Mouse (Mus musculus): Measurements from ENCODE around the gene Hax1. TPM values are rescaled to one million over a fixed set of nuclear protein-coding genes. Genes with fewer than 3 reads are reported as not detected.

Gene Hax1
- total RNA-seq, 1 experiment: 222 TPM

DNA sequence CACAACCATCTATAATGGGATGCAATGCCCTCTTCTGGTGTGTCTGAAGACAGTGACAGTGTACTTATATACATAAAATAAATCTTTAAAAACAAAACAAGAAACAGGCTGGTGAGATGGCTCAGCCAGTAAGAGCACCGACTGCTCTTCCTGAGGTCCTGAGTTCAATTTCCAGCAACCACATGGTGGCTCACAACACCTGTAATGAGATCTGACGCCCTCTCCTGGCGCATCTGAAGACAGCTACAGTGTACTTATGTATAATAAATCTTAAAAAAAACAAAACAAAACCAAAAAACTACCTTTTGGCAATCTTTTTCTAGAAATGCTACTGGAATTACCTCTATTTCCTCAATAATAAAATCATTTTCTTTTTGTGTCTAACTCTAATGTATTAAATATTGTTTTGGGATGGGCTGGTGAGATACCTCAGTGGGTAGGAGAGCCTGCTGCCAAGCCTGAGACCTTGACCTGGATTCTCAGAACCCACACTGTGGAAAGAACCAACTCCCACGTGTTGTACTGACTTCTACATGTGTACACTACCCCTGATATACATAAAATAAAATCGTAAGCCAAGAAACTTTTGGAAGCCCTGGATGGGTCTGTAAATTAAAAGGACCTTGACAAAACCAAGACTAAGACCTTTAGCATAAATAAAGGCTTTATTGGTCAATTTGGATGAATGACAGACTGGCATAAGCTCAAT, 3.6 kb downstream of the Hax1 start:
- no peaks in the 10 kb centered on the region for H3K4me1 ChIP-seq (ENCODE audit: control insufficient read depth in 2 of 2, insufficient read depth in 2 of 2, low read length in 2 of 2, poor library complexity in 1 of 2)
- H3K27ac ChIP-seq (ENCODE audit: insufficient read depth, low read depth, low read length, poor library complexity, severe bottlenecking): no peak overlapping the region
- H3K9ac ChIP-seq (ENCODE audit: insufficient read depth, low read depth, low read length, poor library complexity, severe bottlenecking): no peak overlapping the region
- no peaks in the 10 kb centered on the region for H3K9me3 ChIP-seq (ENCODE audit: control insufficient read depth, insufficient read depth, low read depth, low read length)
- TF ChIP-seq ZC3H11A (IDR thresholded peaks at IDR 0.05; ENCODE audit: borderline replicate concordance, low read depth, low read length): no peak
- TF ChIP-seq MAFK (IDR thresholded peaks at IDR 0.05; ENCODE audit: insufficient read depth, low read depth, low read length): no peak
- TF ChIP-seq HCFC1 (IDR thresholded peaks at IDR 0.05; ENCODE audit: borderline replicate concordance, insufficient read depth, low read length): no peak
- DNase-seq (ENCODE audit: low read depth, low spot score): no peak
- in situ Hi-C loops (cut with MboI; ENCODE audit: low sequenced_read_pairs in 2 of 2, unreplicated experiment in 2 of 2): no loop called here
- no peak overlapping the region for H3K4me3 ChIP-seq (ENCODE audit: insufficient read depth in 1 of 2, low read depth in 1 of 2, low read length in 2 of 2, poor library complexity in 1 of 2, severe bottlenecking in 1 of 2)
- peaks cover 11% of the 10 kb centered on the region for H3K36me3 ChIP-seq (ENCODE audit: control insufficient read depth, insufficient read depth, low read length, poor library complexity, severe bottlenecking)

DNA sequence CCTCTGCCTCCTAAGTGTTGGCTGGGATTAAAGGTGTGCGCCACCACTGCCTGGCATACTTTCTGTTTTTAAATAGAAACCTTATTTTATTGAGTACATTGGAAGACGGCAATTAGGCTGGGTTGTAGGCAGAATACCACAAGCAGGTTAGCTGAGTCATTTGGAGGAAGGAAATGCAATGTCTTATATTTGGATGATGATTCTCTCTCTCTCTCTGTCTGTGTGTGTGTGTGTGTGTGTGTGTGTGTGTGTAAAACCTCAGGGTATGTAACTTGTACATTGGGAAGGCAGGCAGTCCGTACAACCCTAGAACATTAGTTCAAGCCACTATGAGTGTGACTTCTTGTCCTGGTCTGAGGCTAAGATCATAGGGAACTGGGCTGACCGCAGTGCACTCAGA, 10.8 kb downstream of the Hax1 start:
- Histone ChIP-seq H3K9ac (ENCODE audit: insufficient read depth, low read depth, low read length, poor library complexity, severe bottlenecking) (no peak overlapping the region), H3K36me3 (ENCODE audit: control insufficient read depth, insufficient read depth, low read length, poor library complexity, severe bottlenecking) (no peaks in the 10 kb centered on the region), H3K27ac (ENCODE audit: insufficient read depth, low read depth, low read length, poor library complexity, severe bottlenecking) (no peak overlapping the region), H3K9me3 (ENCODE audit: control insufficient read depth, insufficient read depth, low read depth, low read length) (no peaks in the 10 kb centered on the region), H3K4me3 (ENCODE audit: insufficient read depth in 1 of 2, low read depth in 1 of 2, low read length in 2 of 2, poor library complexity in 1 of 2, severe bottlenecking in 1 of 2) (no peak overlapping the region), H3K4me1 (ENCODE audit: control insufficient read depth in 2 of 2, insufficient read depth in 2 of 2, low read length in 2 of 2, poor library complexity in 1 of 2) (no peaks in the 10 kb centered on the region)
- in situ Hi-C loops (cut with MboI; ENCODE audit: low sequenced_read_pairs in 2 of 2, unreplicated experiment in 2 of 2): no loop called here
- DNase-seq (ENCODE audit: low read depth, low spot score): no peak
- TF ChIP-seq CHD2 (IDR thresholded peaks at IDR 0.05; ENCODE audit: low read depth, low read length) (no peak), ZC3H11A (IDR thresholded peaks at IDR 0.05; ENCODE audit: borderline replicate concordance, low read depth, low read length) (no peak), MAFK (IDR thresholded peaks at IDR 0.05; ENCODE audit: insufficient read depth, low read depth, low read length) (no peak), HCFC1 (IDR thresholded peaks at IDR 0.05; ENCODE audit: borderline replicate concordance, insufficient read depth, low read length) (no peak)

DNA sequence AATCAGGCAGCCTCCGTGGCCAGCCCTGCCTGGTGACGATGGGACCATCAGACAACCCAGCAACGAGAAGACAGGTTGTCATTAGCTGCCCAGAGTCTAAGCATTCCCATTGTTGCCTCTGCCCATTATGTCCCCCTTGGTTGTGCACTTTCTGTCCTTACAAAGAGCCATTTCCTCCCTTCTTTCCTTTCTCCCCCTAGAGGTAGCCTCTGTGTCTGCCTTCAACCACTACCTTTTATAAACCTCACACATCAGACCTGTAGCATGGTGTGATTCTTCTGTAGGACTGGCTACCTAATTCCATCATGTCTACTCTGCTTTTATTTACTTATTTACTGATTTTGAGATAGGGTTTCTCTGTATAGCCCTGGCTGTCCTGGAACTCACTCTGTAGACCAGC, 11.4 kb downstream of the Hax1 start:
- no peaks in the 10 kb centered on the region for H3K4me1 ChIP-seq (ENCODE audit: control insufficient read depth in 2 of 2, insufficient read depth in 2 of 2, low read length in 2 of 2, poor library complexity in 1 of 2)
- in situ Hi-C loops (cut with MboI; ENCODE audit: low sequenced_read_pairs in 2 of 2, unreplicated experiment in 2 of 2): no loop called here
- H3K9ac ChIP-seq (ENCODE audit: insufficient read depth, low read depth, low read length, poor library complexity, severe bottlenecking): no peak overlapping the region
- TF ChIP-seq ZC3H11A (IDR thresholded peaks at IDR 0.05; ENCODE audit: borderline replicate concordance, low read depth, low read length) (no peak), MAFK (IDR thresholded peaks at IDR 0.05; ENCODE audit: insufficient read depth, low read depth, low read length) (no peak), HCFC1 (IDR thresholded peaks at IDR 0.05; ENCODE audit: borderline replicate concordance, insufficient read depth, low read length) (no peak), CHD2 (IDR thresholded peaks at IDR 0.05; ENCODE audit: low read depth, low read length) (no peak), ZNF384 (IDR thresholded peaks at IDR 0.05; ENCODE audit: low read depth, low read length) (no peak)
- DNase-seq (ENCODE audit: low read depth, low spot score): no peak
- no peaks in the 10 kb centered on the region for H3K36me3 ChIP-seq (ENCODE audit: control insufficient read depth, insufficient read depth, low read length, poor library complexity, severe bottlenecking)
- no peak overlapping the region for H3K4me3 ChIP-seq (ENCODE audit: insufficient read depth in 1 of 2, low read depth in 1 of 2, low read length in 2 of 2, poor library complexity in 1 of 2, severe bottlenecking in 1 of 2)
- H3K9me3 ChIP-seq (ENCODE audit: control insufficient read depth, insufficient read depth, low read depth, low read length): no peaks in the 10 kb centered on the region
- H3K27ac ChIP-seq (ENCODE audit: insufficient read depth, low read depth, low read length, poor library complexity, severe bottlenecking): no peak overlapping the region

DNA sequence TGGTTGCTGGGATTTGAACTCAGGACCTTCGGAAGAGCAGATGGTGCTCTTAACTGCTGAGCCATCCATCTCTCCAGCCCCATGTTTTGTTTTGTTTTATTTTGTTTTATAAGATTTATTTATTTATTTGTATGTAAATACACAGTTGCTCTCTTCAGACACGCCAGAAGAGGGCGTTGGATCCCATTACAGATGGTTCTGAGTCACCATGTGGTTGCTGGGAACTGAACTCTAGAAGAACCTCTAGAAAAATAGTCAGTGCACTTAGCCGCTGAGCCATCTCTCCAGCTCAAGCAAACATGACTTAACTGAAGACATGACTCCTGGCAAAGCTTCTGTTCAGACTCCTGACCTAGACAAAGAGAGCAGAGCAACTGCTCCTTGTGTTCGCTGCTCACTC, 16.2 kb downstream of the Hax1 start:
- H3K4me1 ChIP-seq (ENCODE audit: control insufficient read depth in 2 of 2, insufficient read depth in 2 of 2, low read length in 2 of 2, poor library complexity in 1 of 2): no peaks in the 10 kb centered on the region
- no peaks in the 10 kb centered on the region for H3K9me3 ChIP-seq (ENCODE audit: control insufficient read depth, insufficient read depth, low read depth, low read length)
- H3K27ac ChIP-seq (ENCODE audit: insufficient read depth, low read depth, low read length, poor library complexity, severe bottlenecking): no peak overlapping the region
- in situ Hi-C loops (cut with MboI; ENCODE audit: low sequenced_read_pairs in 2 of 2, unreplicated experiment in 2 of 2): no loop called here
- no peaks in the 10 kb centered on the region for H3K36me3 ChIP-seq (ENCODE audit: control insufficient read depth, insufficient read depth, low read length, poor library complexity, severe bottlenecking)
- H3K4me3 ChIP-seq (ENCODE audit: insufficient read depth in 1 of 2, low read depth in 1 of 2, low read length in 2 of 2, poor library complexity in 1 of 2, severe bottlenecking in 1 of 2): no peak overlapping the region
- no peak for DNase-seq (ENCODE audit: low read depth, low spot score)
- no peak for TF ChIP-seq CHD2 (IDR thresholded peaks at IDR 0.05; ENCODE audit: low read depth, low read length)
- TF ChIP-seq ZC3H11A (IDR thresholded peaks at IDR 0.05; ENCODE audit: borderline replicate concordance, low read depth, low read length): no peak
- TF ChIP-seq MAFK (IDR thresholded peaks at IDR 0.05; ENCODE audit: insufficient read depth, low read depth, low read length): no peak
- no peak for TF ChIP-seq ZNF384 (IDR thresholded peaks at IDR 0.05; ENCODE audit: low read depth, low read length)
- no peak for TF ChIP-seq HCFC1 (IDR thresholded peaks at IDR 0.05; ENCODE audit: borderline replicate concordance, insufficient read depth, low read length)
- H3K9ac ChIP-seq (ENCODE audit: insufficient read depth, low read depth, low read length, poor library complexity, severe bottlenecking): no peak overlapping the region

DNA sequence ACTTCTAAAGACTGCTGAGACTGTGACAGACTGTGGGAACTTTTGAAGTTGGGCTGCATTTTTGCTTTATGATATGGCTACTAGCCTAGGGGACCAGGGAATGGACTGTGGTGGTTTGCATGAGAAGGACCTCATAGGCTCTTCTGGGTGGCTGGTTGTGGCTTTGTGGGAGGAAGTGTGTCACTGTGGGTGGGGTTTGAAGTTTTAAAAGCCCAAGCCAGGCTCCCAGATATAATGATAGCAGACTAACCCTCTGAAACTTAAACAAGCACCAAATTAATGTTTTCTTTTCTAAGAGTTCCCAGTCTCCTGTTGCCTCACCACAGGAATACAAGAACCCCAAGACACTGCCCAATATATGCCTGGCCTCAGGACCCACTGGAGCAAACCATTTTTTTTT, 21.7 kb downstream of the Hax1 start:
- Histone ChIP-seq H3K9ac (ENCODE audit: insufficient read depth, low read depth, low read length, poor library complexity, severe bottlenecking) (no peak overlapping the region), H3K4me1 (ENCODE audit: control insufficient read depth in 2 of 2, insufficient read depth in 2 of 2, low read length in 2 of 2, poor library complexity in 1 of 2) (no peaks in the 10 kb centered on the region), H3K9me3 (ENCODE audit: control insufficient read depth, insufficient read depth, low read depth, low read length) (no peaks in the 10 kb centered on the region), H3K27ac (ENCODE audit: insufficient read depth, low read depth, low read length, poor library complexity, severe bottlenecking) (no peak overlapping the region), H3K36me3 (ENCODE audit: control insufficient read depth, insufficient read depth, low read length, poor library complexity, severe bottlenecking) (no peaks in the 10 kb centered on the region), H3K4me3 (ENCODE audit: insufficient read depth in 1 of 2, low read depth in 1 of 2, low read length in 2 of 2, poor library complexity in 1 of 2, severe bottlenecking in 1 of 2) (no peak overlapping the region)
- in situ Hi-C loops (cut with MboI; ENCODE audit: low sequenced_read_pairs in 2 of 2, unreplicated experiment in 2 of 2): no loop called here
- TF ChIP-seq HCFC1 (IDR thresholded peaks at IDR 0.05; ENCODE audit: borderline replicate concordance, insufficient read depth, low read length) (no peak), ZNF384 (IDR thresholded peaks at IDR 0.05; ENCODE audit: low read depth, low read length) (no peak), MAFK (IDR thresholded peaks at IDR 0.05; ENCODE audit: insufficient read depth, low read depth, low read length) (no peak)
- DNase-seq (ENCODE audit: low read depth, low spot score): no peak

All from ES-E14 (cell line).